Mouse (Mus musculus) CH12.LX (cell line): ENCODE results near the gene Slc6a11.

ENCODE experiments used
- CHD1 ChIP-seq: IDR thresholded peaks from 2 replicates; pipeline ENCODE4 v1.6.1; 2012; ENCODE audit warnings: low read depth, low read length, improper control_type of control experiment, inconsistent platforms
- CTCF ChIP-seq, 2 experiments: IDR thresholded peaks in 1 of 2; conservative IDR thresholded peaks in 1 of 2; 2 replicates each; pipeline ENCODE4 v1.5.1; 2011 to 2012; ENCODE audit warnings: low read depth in 2 of 2, low read length in 2 of 2, improper control_type of control experiment in 1 of 2, inconsistent platforms in 1 of 2, mild to moderate bottlenecking in 1 of 2, moderate library complexity in 1 of 2
- MAFK ChIP-seq: IDR thresholded peaks from 2 replicates; pipeline ENCODE4 v1.6.1; 2011; ENCODE audit warnings: low read length, improper control_type of control experiment; ENCODE audit not compliant: insufficient replicate concordance
- MAX ChIP-seq: IDR thresholded peaks from 2 replicates; pipeline ENCODE4 v1.6.1; 2011; ENCODE audit warnings: low read length, improper control_type of control experiment
- POLR2A ChIP-seq: IDR thresholded peaks from 2 replicates; pipeline ENCODE4 v1.6.1; 2011; ENCODE audit warnings: low read depth, mild to moderate bottlenecking, improper control_type of control experiment, low read length
- RCOR1 ChIP-seq: conservative IDR thresholded peaks from 2 replicates; pipeline ENCODE4 v1.6.1; 2012; ENCODE audit warnings: low read depth, mild to moderate bottlenecking, inconsistent platforms, low read length, improper control_type of control experiment
- USF1 ChIP-seq: IDR thresholded peaks from 2 replicates; pipeline ENCODE4 v1.6.1; 2014; ENCODE audit warnings: low read depth, mild to moderate bottlenecking, inconsistent platforms, low read length, improper control_type of control experiment
- USF2 ChIP-seq: conservative IDR thresholded peaks from 2 replicates; pipeline ENCODE4 v1.6.1; 2011; ENCODE audit warnings: low read depth, low read length, improper control_type of control experiment

DNA sequence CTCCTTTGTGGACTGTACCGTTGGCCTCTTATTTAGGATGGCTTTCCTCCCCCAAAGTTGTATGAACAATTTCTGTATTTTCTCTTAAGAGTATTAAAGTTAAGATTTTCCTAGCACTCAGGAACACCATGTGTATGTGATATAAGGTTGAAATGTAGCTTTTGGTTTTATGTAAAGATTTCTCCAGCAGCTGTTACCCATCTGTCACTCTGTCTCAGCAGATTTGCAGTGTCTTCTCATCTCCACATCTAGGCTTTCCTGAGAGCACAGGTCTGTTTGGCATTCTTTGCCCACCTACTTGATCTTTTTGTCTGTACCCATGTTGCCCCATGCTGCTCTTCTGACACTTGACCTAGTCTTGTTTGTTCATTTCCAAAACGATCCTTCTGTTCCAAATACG, 10.4 kb downstream of the Slc6a11 start:
- TF ChIP-seq CTCF (conservative IDR thresholded peaks at IDR 0.05 in 1 of 2, IDR thresholded peaks at IDR 0.05 in 1 of 2; ENCODE audit: low read depth in 2 of 2, low read length in 2 of 2) (no peak), POLR2A (no peak), USF1 (no peak), USF2 (no peak), CHD1 (no peak), MAX (no peak), MAFK (no peak), RCOR1 (no peak)
